Mouse (Mus musculus): ENCODE measurements around the gene Pithd1. TPM values are rescaled to one million over a fixed set of nuclear protein-coding genes. Genes with fewer than 3 reads are reported as not detected.

Pithd1 gene
- polyA plus RNA-seq, 1 experiment from 2014 or later: 71.9 TPM

Other genes starting within 250 kb of the Pithd1 start
- 1.0 and 1.1 TPM in 2 replicates for gene Myom3, start 227.5 kb downstream of the Pithd1 start, polyA plus RNA-seq (2015; fragmentation: Nextera tagmentation; extraction: Ambion mirVana)
- gene Srsf10, start 131.5 kb downstream of the Pithd1 start, polyA plus RNA-seq (2015; fragmentation: Nextera tagmentation; extraction: Ambion mirVana): 157 and 178 TPM in 2 replicates
- 82.1 and 114 TPM in 2 replicates for gene Pnrc2, start 113.4 kb downstream of the Pithd1 start, polyA plus RNA-seq (2015; fragmentation: Nextera tagmentation; extraction: Ambion mirVana)
- gene Cnr2, start 91.9 kb downstream of the Pithd1 start, polyA plus RNA-seq (2015; fragmentation: Nextera tagmentation; extraction: Ambion mirVana): 0.10 and 0.50 TPM in 2 replicates
- gene Fuca1, start 66.5 kb downstream of the Pithd1 start, polyA plus RNA-seq (2015; fragmentation: Nextera tagmentation; extraction: Ambion mirVana): 68.6 and 71.5 TPM in 2 replicates
- gene Hmgcl, start 40.8 kb downstream of the Pithd1 start, polyA plus RNA-seq (2015; fragmentation: Nextera tagmentation; extraction: Ambion mirVana): 68.2 and 68.9 TPM in 2 replicates
- 47.7 and 53.5 TPM in 2 replicates for gene Gale, start 23.5 kb downstream of the Pithd1 start, polyA plus RNA-seq (2015; fragmentation: Nextera tagmentation; extraction: Ambion mirVana)
- 200 and 211 TPM in 2 replicates for gene Lypla2, start 14.6 kb downstream of the Pithd1 start, polyA plus RNA-seq (2015; fragmentation: Nextera tagmentation; extraction: Ambion mirVana)
- 23.3 and 28.7 TPM in 2 replicates for gene Eloa, start 34.5 kb upstream of the Pithd1 start, polyA plus RNA-seq (2015; fragmentation: Nextera tagmentation; extraction: Ambion mirVana)
- 281 and 320 TPM in 2 replicates for gene Rpl11, start 66.2 kb upstream of the Pithd1 start, polyA plus RNA-seq (2015; fragmentation: Nextera tagmentation; extraction: Ambion mirVana)
- 227 TPM in 2 replicates for gene Id3, start 156.2 kb upstream of the Pithd1 start, polyA plus RNA-seq (2015; fragmentation: Nextera tagmentation; extraction: Ambion mirVana)
- 2.1 and 4.4 TPM in 2 replicates for gene E2f2, start 185.1 kb upstream of the Pithd1 start, polyA plus RNA-seq (2015; fragmentation: Nextera tagmentation; extraction: Ambion mirVana)
- 6.6 and 6.7 TPM in 2 replicates for gene Asap3, start 219.1 kb upstream of the Pithd1 start, polyA plus RNA-seq (2015; fragmentation: Nextera tagmentation; extraction: Ambion mirVana)

All from neural tube, embryonic 15.5 days (tissue).